Mouse (Mus musculus) activated CD4-positive, CD25-positive, alpha-beta regulatory T cell, adult 4 months (primary cell): ENCODE measurements at regions not wholly inside any gene's neighbourhood (a gene's known extent, or its start where the extent isn't known, plus 50 kb on each side); places are given as distances from the start of the nearest gene placed in this dataset.

Experiments
- ATAC-seq: one replicate; pipeline ENCODE4 v1.8.0; 2017

- no peak for ATAC-seq
Measured at GRCm38 (mm10) chr4:22699561-22699960, 211.4 kb upstream of the Pou3f2 start.

GRCm38 (mm10) chr4:22667733-22668381 lies 179.7 kb upstream of the Pou3f2 start:
- no peak for ATAC-seq

GRCm38 (mm10) chr4:22645616-22646015 lies 157.4 kb upstream of the Pou3f2 start:
- no peak for ATAC-seq

- ATAC-seq = no peak
Measured at GRCm38 (mm10) chr4:22608922-22609321, 120.8 kb upstream of the Pou3f2 start.

GRCm38 (mm10) chr4:22602164-22602563 lies 114.0 kb upstream of the Pou3f2 start:
- ATAC-seq = peak; percentile 36

GRCm38 (mm10) chr4:22587162-22587561 lies 99.0 kb upstream of the Pou3f2 start:
- no peak for ATAC-seq

- no peak for ATAC-seq
Measured at GRCm38 (mm10) chr4:22565959-22566358, 77.8 kb upstream of the Pou3f2 start.

- ATAC-seq = no peak
Measured at GRCm38 (mm10) chr4:22564532-22564931, 76.4 kb upstream of the Pou3f2 start.
